Mouse (Mus musculus) frontal cortex, adult (tissue): ENCODE measurements around the gene Abcc2.

Experiments used
- ATAC-seq: cut with Nextera tagmentation; 2 replicates; pipeline ENCODE4 v1.9.2; 2017; ENCODE audit warnings: mild to moderate bottlenecking, moderate library complexity, mixed read lengths; ENCODE audit not compliant: low TSS enrichment

Gene Abcc2

DNA sequence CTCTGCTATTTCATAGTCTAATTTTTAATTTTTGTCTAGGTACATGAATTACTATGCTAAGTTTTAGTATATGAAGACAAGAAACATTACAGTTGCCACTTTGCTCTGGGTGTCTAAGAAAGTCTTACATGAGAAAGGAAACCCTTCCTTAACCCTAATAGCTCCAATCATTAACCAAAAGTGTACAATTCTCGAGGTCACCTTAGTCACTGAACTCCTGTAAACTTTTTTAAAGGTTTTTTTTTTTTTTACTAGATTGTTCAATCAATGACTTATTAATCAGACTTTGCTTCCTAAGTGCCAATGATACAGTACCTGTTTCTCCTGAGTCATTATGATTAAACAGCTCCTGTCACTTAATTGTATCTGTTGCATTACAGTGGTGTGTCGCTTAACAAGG is 4.7 kb upstream of the Abcc2 start:
- no peak for ATAC-seq

DNA sequence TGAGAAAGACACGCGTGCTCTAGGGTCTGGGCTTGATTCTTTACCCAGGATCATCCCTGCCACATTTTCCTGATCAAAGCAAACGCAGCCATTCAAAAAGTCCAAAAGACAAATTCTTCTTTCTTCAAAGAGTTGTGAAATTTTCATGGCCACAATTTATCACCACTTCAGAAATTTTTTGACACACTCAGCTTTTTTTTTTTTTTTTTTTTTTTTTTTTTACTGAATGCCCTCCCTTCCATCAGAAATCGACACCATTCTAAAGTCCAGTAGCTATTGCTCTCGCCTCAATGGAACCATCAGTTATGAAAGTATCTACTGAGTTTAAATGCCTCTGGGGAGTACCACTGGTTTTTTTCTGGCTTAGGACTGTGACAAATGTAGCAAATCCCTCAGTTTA is 1.6 kb upstream of the Abcc2 start:
- no peak for ATAC-seq

DNA sequence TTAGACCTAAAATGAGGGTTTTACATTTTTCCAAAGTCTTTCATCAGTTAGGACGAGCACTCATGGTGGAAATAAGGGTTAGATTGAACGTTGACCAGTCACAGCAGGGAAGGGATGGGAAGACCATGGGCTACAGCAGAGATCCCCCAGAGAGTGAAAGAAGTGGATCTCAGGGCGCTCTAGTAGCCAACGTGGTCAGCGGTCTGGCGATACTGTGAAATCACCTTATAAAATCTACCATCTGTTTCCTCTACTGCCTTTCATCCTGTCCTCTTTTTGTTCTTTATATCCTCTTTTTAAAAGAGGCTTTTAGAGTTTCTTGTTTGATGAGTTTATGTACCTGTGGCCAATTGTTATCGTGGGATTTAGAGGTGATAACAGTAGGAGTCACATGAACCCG is 2.8 kb downstream of the Abcc2 start:
- ATAC-seq: no peak

DNA sequence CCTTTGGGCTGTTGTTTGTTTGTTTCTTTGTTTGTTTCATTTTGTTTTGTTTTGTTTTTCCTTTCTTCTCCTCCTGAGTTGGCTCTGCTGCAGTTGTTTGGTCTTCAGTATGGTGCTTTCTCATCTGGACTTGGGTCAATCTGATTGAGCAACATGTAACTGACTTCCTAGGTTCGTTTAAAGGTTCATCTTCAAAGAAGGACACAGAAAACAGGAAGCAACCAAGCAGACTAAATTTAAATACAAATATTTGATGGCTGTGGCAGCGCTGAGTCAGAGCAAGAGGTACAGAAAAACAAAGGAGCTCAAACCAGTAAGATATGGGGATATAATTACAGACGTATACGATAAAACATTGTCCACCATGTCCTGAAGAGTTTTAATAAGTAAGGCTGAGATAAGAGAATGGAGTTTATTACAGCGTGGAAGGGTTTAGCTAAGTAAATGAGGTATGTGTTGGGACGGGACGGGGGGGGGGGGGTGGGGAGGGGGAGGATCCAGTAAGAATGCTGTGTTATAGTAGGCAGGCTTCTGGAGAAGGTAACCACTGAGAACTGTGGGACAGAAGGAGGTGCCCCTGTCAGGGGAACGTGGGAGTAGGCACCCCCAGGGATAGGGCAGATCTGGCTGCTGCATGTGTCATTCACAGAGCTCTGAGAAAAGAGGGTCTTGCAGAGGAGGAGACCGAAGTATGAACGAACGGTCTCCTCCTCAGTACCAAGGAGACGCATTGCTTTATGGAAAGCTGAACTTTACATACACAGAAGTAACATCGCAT is 4.4 kb downstream of the Abcc2 start:
- ATAC-seq: no peak

DNA sequence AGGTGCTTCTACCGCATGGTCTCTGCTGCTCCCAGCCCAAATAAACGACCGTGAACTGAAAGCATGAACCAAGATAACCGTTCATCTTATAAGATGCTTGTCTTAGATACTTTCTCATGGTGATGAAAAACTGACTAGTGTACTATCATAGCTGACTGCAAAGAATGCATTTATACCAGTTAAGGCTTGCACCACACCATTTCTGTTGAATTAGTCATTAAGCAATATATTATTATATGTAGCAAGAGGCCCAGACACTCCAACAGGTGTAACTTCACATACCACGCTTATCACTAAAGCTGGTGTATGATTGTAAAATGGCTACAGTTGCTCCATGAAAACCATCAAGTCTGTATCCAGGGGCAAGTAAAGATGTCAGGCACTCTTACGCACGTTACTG is 7.8 kb downstream of the Abcc2 start:
- no peak for ATAC-seq

DNA sequence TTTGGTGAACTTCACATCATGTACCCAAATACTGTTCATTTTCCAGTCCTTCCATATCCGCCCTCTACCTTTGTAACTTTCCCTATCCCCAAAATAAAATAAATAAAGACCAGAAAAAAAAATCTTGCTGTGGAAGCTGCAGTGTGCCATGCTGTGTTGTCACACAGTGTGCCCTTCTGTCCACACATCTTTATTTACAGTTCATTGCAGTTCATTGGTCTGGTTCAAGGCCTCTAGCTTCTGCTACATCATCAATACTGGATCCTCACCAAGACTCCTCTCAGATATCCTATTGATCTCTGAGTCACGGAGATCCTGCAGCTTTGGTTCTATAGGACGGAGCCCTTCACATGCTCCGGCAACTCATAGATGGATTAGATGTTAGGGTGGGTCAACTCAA is 10.5 kb downstream of the Abcc2 start:
- no peak for ATAC-seq

DNA sequence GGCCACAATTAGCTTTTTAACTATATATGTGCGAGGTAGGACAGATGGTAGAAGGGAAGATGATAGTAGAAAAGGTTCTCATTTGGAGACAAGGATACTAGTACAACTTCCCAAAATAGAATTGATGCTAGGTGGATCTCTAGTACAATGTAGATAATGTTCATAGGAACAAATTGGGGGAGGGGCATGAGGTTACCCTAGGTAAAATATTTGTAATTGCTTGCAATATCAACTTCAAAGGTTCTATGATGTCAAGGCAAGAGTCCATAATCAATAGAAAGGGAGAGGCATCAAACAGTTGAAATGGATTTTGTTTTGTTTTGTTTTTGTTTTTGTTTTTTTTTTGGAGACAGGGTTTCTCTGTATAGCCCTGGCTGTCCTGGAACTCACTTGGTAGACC is 12.0 kb downstream of the Abcc2 start:
- no peak for ATAC-seq

DNA sequence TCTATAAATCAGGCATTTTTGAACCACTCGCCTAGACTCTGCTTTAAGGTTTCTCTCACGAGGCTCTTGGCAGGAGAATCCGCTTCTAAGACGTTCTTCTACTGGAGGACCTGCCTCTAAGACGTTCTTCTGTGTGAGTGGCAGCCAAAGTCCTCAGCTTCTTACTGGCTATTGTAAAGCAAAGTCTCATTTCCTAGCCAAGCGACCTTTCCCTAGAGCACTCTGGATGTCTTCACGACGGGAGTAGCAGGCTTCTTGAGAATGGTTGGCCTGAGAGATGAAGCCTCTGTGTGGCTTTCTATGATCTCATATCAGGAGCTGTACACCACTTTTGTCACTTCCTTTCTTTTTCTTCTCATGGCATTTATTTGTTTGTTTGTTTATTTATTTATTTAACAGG is 13.5 kb downstream of the Abcc2 start:
- no peak for ATAC-seq

DNA sequence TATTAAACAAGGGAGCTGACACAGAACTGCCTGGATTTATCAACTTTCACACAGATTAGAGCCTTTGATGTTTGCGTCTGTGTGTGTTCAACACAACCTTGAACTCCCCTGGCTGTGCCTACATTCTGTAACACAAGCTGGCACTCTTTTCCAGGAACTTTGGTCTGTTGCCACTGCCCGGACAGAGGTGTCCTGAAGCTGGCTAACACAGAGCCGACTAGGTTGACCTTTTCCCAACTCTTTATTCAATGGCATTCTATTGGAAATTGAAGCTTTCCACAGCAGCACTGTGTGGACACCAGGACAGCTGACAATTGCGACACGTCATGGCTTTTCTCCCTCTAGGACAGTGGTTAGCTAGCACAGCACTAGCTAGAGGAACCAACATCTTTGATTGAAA is 15.2 kb downstream of the Abcc2 start:
- ATAC-seq: no peak

DNA sequence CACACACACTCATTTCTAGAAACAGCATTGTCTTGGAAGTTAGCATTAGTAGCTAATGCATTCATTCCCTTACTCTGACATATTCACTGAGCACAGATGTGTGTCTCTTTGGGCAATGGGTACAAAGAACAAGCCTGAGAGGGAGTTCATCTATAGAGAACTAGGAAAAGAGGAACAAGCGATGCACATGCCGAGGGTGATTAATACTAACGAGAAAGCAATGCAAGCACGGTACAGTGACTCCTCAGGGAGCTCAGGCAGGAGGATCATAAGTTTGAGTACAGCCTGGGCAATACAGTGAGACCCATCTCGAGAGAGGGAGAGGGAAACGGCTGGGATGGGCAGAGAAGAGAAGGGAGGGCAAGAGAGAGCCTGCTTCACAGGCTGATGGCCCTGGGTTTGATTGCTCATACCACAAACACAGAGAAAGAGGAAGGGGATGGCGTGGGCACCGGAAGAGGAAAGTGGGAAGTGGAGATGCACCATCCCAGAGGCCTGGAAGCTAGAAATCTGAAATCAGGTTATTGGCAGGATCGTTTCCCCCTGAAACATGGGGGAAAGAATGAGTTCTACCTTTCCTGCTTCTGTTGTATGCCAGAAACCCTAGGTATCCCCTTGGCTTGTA is 19.5 kb downstream of the Abcc2 start:
- no peak for ATAC-seq

DNA sequence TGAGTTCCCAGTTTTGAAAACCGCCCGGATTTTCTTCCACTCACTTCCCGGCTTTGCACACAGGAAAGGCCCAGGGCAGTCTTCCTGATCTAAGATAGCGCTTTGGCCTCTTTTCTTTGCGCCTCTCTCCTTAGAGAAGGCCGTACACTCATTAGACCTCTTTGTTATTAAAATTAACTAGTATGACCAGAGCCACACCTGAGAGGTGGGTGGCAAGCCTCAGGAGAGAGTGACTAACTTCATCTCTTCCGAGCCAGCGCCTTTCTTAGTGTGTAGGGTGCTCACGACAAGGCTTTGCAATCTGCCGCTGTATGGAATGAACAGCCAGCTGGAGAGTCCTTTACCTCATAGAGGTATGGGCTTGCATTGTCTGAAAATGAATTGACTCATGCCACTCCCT is 21.9 kb downstream of the Abcc2 start:
- no peak for ATAC-seq

DNA sequence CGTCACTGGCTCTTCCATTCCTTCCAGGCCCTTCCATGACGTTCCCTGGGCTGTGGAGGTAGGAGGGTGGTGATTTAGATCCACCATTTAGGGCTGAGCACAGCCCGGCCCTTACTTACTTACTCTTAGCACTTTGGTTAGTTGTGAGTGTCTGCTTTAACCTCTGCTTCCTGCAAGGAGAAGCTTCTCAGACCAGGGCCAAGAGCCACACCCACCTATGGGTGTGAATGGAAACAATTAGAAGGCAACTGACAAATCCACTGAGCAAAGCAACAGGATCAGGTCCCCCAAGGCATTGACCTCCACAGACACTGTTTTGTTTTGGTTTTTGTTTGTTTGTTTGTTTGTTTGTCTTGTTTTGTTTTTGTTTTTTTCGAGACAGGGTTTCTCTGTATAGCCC is 27.3 kb downstream of the Abcc2 start:
- no peak for ATAC-seq

DNA sequence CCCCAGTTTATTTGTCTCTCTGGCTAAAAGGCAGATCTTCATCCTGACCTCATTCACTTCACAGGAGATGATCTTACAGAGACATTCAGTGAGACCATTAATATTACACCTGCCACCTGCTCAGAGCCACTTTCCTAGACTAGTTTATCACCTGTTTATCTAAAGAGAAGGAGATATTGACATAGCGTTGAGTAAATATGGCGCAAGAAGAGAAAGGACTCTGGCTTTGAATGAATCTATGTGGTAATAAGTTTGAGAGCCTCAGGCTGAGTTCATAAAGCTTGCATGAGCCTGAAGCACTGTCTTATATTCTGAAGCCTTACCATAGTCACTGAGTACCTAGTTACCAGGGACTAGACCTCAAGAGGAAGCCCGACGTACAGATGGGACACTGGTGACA is 29.4 kb downstream of the Abcc2 start:
- ATAC-seq: no peak

DNA sequence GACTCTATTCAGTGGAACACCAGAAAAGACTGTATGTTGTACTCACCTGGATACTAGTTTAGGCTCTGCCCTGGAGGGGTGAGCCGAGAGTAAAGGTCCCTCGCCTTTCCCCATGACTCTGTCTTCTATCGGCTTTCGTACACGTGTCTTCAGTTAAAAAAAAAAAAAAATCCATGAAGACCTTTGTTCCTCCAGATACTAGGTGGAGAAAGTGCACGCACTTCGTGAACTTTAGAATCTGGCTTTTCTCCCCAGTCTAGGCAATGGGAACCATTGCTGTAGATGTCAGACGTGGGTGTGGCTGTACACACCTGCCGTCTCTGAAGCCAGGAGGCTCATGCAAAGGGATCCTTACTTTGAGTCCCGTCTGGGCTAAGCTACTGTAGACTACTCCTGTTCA is 31.3 kb downstream of the Abcc2 start:
- no peak for ATAC-seq

DNA sequence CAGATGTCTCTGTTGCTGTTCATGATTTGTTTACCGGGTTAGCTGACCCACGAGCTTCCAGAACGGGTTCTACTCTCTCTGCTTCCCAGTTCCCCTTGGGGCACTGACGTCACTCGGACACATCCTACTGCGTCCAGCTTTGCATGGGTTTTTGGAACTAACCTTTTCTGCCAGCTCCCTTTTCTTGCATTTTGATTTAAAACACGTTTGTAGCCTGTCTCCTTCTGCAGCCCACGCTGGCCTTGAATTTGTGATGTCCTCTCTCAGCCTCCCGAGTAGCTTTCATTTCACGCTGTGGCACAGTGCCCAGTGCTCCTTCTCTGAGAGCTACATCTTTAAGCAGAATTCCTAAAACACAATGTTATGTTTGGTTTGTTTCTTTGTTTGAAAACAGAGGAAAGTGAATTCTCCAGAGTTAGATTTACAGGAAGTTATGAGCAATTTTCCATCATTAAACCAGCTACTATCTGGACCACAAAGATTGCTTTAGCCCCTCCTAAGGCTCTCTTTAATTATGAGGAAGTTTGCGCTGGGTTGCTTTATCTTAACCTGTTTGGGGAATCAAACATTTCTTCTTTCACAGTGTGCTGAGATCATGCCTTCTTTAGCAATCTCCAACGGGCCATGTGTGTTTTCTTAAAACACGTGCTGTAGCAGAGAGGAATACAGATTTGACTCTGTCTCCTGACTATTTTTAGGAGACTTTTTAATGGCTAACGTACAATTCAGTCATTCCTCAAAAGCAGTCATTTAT is 33.8 kb downstream of the Abcc2 start:
- ATAC-seq: peak; percentile 85

DNA sequence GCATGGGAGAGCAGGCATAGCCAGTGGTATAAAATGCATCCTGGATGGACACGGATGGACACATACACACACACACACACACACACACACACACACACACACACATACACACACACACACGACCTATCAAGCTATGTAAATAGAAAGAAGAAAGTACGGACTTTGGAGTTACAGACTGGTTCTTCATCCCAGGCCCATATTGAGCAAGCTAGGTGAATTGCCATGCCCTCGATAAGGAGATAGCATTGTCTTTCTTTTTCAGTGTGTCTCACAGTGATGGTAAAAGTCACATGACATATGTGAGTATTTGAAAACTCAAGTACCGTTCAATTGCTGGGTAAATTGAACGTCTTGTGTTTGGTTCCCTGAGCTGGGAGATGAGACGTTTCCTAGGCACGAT is 44.9 kb downstream of the Abcc2 start:
- no peak for ATAC-seq

DNA sequence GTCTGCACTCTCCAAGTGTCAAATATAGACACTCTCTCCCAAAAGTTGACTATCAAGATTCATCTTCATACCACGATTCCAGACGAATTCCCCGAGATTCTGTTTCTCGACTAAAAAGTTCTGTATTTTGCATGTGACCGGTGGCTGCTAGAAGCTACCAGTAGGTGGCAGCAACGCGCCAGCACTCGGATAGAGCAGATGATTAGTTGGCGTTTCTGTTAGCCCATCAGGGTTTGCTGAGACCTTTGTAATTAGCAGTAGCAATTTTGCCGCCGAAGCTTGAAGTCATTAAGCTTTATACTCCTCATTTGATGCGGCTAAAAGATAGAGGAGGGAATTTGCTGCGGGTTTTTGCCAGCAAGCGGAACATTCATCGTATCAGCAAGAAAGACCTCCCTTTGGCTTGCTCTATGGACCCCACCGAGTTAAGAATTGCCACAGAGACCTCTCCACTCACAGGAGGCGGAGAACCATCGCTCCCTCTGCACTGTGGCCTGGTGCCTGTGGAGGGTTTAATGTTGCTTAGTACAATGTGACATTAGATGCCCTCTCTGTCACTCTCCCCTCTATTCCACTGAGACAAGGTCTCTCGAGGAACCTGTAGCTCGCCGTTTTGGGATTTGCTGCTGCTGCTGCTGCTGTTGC is 50.6 kb downstream of the Abcc2 start:
- no peak; the same call in 1 of the 2 replicates for ATAC-seq

DNA sequence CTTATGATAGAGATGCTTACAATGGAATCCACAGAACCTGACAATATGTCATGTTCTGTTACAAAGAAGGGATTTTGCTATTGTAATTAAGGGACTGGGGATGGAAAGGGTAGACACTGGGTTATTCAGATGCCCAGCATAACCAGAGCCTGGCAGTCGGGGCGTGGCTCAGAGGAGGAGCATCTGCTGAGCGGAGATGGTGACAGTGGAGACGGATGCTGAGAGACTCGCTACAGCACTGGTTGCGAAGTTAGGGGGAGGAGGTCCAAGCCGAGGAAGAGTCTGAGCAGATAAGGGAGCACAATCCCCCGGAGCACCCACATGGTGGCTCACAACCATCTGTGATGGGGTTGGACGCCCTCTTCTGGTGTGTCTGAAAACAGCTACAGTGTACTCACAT is 61.2 kb downstream of the Abcc2 start:
- no peak for ATAC-seq

DNA sequence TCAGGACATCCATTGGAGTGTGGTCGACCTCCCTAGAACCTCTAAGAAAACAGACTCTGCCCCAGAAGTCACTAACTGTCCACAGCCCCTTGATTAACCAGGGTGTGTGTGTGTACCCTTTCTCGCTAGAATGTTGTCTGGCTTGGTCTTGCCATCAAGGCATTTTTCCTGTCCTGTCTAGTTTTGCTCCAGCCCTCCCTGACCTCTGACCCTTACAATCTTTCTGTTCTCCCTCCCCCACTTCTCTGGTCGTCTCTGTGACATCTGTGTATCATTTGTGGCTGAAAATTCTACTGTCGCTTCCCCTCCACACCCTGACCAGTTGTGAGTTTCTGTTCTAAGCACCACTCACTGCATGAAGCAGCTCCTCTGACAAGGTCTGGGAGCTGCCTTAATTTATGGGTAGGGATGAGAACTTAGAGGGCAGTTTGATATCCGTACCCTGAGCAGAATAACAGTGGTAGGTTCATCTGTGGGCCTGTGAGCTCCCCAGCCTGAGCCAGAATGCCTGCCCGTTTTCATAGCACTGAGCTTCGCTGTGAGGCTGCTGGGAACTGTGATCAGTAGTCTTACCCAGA is 63.4 kb downstream of the Abcc2 start:
- no peak for ATAC-seq

DNA sequence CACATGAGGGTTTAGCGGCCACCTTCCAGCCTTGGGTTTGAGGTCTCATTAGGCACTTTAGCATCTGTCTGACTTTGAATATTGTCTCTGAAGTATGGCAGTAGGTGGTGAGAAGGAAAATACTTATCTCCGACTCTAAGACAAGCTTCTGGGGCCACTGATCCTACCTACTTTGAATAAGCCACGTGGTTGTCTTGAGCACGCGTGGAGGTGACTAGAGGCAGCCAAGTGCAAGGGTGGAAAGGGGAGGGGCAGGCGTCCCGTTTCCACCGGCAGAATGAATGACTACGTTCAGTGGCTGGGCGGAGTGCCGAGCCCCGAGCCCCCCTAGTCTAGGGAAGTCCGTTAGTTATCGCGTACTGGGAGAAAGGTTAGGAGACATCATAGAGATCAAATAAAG is 65.1 kb downstream of the Abcc2 start:
- ATAC-seq: no peak

DNA sequence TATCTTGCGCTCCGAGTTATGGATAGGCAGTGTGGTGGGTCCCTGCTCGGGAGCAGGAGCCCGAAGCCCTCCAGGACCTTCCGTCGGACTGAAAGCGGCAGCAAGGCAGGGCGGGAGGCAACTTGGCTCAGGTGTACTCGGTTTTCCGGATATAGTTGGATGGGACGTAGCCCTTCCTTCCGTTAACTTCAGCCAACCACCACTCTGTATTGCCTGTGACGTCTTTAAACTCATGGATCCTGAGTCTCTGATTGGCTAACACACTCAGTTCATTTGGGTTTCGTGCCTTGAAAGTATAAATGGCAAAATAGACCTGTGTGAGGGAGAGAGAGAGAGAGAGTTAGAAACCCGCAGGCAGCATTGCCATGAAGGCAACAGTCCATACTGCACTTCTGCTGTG is 66.0 kb downstream of the Abcc2 start:
- ATAC-seq: no peak

DNA sequence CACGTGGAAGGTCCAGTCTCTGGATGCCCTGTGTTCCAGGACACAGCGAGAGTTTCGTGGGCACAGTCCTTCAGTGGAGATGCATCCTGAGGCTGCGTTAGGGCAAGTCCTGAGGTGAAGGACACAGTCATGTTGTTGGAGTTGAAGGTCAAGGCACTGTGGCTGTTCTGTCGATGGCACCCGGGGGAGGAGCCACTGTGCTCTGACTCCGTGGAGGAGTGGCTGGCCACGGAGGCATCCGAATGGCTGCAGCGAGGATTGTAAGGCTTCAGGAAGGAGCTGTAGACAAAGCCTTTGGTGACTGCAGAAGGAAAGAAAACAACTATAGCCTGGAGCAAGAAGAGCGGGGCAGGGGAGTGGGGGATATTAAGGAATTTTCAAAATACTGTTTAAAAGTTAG is 68.0 kb downstream of the Abcc2 start:
- ATAC-seq: no peak
